Mouse (Mus musculus): ENCODE measurements around the gene Psmd7. TPM values are rescaled to one million over a fixed set of nuclear protein-coding genes. Genes with fewer than 3 reads are reported as not detected.
A peak's percentile ranks its signal among the peaks of the same experiment; 100 is the strongest.
"Not testable (repeated sequence)": the region's sequence is repeated elsewhere in the genome, so short reads cannot be mapped to it uniquely, and the experiment has no call there.

Psmd7 gene
- polyA plus RNA-seq (2015; fragmentation: Nextera tagmentation; extraction: Ambion mirVana), result 156 and 179 TPM in 2 replicates

DNA sequence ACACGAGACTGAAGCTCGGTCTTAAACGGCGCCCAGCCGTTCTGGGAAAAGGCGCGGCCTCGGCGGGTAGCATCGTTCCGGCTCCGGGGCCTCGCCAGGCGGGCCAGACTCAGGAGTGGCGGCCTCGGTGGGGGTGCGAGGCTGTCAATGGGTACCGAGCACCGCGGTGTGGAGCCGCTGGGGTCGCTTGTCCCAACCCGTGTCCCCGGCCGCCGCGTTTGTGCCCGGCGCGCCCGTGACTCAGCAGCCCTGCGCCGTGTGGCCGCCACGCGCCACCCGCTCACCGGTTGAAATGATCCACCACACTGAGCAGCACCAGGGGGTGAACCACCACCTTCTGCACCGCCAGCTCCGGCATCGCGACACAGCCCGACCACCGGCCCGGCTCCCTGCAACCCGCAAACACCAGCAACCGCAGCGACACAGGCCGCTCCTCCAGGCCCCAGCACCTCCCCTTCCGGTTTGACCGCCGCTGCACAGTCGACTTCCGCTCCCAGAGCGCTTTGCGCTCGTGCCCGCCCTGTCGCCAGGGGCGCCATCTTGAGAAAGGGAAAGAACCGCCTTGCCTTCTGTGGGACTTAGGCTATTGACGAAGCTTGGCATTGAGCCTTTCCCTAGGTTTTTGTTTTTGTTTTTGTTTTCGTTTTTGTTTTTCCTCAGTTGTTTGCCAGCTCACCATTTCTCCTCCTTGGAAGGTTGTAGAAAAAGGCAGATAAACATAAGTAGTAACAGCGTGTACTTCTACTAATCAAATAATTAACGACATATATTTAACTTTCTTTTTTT is at the start of gene Psmd7:
TSS of gene Psmd7 (minus strand) at position 470 of the 786 bp plus-strand sequence.
- Histone ChIP-seq H3K4me2 (peak within 1 kb of the TSS; percentile 67), H3K27ac (peak within 1 kb of the TSS; percentile 82), H3K36me3 (peaks cover 27% of the 10 kb centered on the region), H3K4me3 (peak within 1 kb of the TSS; percentile 88), H3K27me3 (no peaks in the 10 kb centered on the region), H3K9me3 (replicated peaks) (no peaks in the 10 kb centered on the region), H3K4me1 (replicated peaks) (peaks cover 14% of the 10 kb centered on the region), H3K9ac (peak within 1 kb of the TSS; percentile 92)
- 2% methylated on average over 65 of the region's 65 CpGs for WGBS
- peak; percentile 95 for ATAC-seq (replicated peaks; ENCODE audit: insufficient number of reproducible peaks, insufficient read depth, low FRiP score, low read depth)

DNA sequence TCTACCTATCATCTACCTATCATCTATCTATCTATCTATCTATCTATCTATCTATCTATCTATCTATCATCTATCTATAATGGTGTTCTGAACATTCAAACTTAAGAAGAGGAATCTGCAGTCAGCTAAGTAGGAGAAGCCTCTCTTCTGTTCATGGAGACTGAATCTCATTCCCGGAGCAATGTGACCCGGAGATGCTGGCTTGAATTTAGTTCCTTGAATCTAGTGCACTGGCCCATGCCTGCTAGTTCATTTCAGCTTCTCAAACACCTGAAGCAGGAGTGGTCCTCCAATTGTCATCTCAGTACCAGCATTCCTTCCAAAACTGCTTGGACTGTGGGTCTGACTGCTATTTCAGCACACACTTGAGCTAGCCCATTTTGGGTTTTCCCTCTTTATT is 45.5 kb upstream of the Psmd7 start:
- Histone ChIP-seq H3K4me3 (no peak overlapping the region), H3K36me3 (no peaks in the 10 kb centered on the region), H3K4me2 (no peak overlapping the region), H3K9me3 (replicated peaks) (no peaks in the 10 kb centered on the region), H3K4me1 (replicated peaks) (no peaks in the 10 kb centered on the region), H3K9ac (no peak overlapping the region), H3K27me3 (no peaks in the 10 kb centered on the region), H3K27ac (no peak overlapping the region)
- no peak for ATAC-seq (replicated peaks; ENCODE audit: insufficient number of reproducible peaks, insufficient read depth, low FRiP score, low read depth)
- WGBS, result 94% methylated on average over 2 of the region's 2 CpGs

DNA sequence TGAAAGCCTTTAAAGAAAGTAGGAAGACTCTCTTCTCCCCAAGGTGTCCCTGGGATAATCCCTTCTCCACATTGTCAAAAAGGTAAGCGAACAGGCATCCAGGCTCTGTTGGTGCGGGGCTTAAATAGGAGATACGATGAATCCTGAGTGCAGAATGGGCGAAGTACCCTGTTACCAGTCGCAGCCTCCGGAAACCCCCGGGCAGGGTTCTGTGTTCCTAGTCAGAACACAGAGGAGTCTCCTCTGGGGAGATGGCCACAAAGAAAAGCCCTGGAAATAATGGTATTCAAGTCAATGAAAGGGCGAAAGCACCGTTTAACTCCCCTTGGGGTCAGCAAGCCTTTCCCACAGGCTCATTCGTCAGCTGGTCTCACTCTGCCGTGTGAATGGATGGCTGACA is 41.4 kb upstream of the Psmd7 start:
- Histone ChIP-seq H3K27me3 (no peaks in the 10 kb centered on the region), H3K36me3 (no peaks in the 10 kb centered on the region), H3K4me2 (no peak overlapping the region), H3K4me1 (replicated peaks) (no peaks in the 10 kb centered on the region), H3K27ac (no peak overlapping the region), H3K9me3 (replicated peaks) (no peaks in the 10 kb centered on the region), H3K9ac (no peak overlapping the region), H3K4me3 (no peak overlapping the region)
- ATAC-seq (replicated peaks; ENCODE audit: insufficient number of reproducible peaks, insufficient read depth, low FRiP score, low read depth), result no peak
- WGBS, result 82% methylated on average over 11 of the region's 11 CpGs

DNA sequence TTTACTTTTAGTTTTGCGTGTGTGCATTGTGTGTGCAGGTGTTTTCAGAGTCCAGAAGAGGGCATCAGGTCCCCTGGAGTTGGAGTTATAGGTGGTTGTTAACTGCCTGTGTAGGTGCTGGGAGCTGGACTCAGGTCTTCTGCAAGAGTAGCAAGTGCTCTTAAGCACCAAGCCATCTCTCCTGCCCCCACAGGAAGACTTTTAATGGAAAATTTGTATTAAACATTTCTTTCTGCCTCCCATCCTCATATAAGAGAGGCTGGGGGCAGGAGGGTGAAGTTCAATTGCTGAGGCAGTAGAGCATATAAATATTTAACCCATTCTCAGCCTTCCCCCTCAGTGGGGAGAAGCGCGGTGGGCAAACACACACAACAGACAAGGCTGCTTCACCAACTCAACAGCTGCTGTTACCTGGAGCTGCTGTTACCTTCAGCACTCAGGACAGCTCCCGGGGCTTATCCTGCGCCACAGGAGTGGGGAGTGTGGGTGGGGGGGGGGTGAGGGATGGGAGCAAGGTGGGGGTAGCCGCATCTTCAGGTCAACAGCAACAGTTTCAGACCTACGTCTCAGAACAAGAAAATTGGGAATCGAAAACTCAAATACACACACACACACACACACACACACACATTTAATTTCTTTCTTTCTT is 40.4 kb upstream of the Psmd7 start:
- Histone ChIP-seq H3K4me1 (replicated peaks) (no peaks in the 10 kb centered on the region), H3K9ac (no peak overlapping the region), H3K36me3 (no peaks in the 10 kb centered on the region), H3K27ac (no peak overlapping the region), H3K4me2 (no peak overlapping the region), H3K4me3 (no peak overlapping the region), H3K9me3 (replicated peaks) (no peaks in the 10 kb centered on the region), H3K27me3 (no peaks in the 10 kb centered on the region)
- no peak for ATAC-seq (replicated peaks; ENCODE audit: insufficient number of reproducible peaks, insufficient read depth, low FRiP score, low read depth)
- 55% methylated on average over 8 of the region's 8 CpGs for WGBS

DNA sequence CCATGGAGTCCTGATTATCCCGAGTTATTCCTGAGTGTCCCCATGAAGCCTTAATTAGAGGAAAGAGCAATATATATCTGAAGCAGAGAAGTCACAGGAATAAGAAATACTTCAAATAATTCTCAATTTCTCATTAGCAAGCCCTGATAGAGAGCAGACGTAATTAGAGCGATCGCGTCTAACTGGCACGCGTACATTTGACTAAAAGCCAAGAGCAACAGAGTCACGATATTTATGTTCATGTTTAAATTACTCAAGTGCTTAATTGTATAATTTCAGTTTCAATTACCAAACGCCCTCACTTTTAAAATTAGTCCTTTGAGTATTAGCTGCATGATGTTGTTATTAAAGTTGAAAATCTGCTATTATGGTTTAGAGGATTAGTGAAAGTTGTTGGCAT is 39.6 kb upstream of the Psmd7 start:
- Histone ChIP-seq H3K36me3 (no peaks in the 10 kb centered on the region), H3K9ac (no peak overlapping the region), H3K4me3 (no peak overlapping the region), H3K27me3 (no peaks in the 10 kb centered on the region), H3K4me2 (no peak overlapping the region), H3K27ac (no peak overlapping the region), H3K4me1 (replicated peaks) (no peaks in the 10 kb centered on the region), H3K9me3 (replicated peaks) (no peaks in the 10 kb centered on the region)
- WGBS, result 82% methylated on average over 9 of the region's 9 CpGs
- ATAC-seq (replicated peaks; ENCODE audit: insufficient number of reproducible peaks, insufficient read depth, low FRiP score, low read depth), result no peak

DNA sequence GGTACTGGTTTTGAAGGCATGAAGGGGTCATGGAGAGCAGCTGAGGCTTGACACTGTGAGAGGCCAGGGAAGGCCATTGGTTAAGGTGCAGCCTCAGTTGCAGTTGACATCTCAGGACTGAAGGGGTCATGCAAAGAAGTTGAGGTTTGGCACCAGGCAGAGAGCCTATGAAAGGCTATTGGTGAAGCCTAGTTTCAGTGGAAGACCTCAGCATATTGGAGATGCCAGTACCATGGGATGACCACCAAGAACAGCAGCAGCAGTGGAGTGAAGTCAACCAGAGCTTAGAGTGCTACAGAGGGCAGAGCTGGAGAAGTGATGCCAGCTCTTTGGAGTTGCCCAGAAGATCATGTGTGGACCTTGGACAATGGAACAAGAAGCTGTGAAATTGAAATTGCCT is 36.0 kb upstream of the Psmd7 start:
- not testable (repeated sequence) for H3K27ac ChIP-seq; H3K4me2 ChIP-seq; H3K4me1 ChIP-seq (replicated peaks); H3K9ac ChIP-seq; H3K9me3 ChIP-seq (replicated peaks); H3K27me3 ChIP-seq; H3K4me3 ChIP-seq; ATAC-seq (replicated peaks; ENCODE audit: insufficient number of reproducible peaks, insufficient read depth, low FRiP score, low read depth); H3K36me3 ChIP-seq

DNA sequence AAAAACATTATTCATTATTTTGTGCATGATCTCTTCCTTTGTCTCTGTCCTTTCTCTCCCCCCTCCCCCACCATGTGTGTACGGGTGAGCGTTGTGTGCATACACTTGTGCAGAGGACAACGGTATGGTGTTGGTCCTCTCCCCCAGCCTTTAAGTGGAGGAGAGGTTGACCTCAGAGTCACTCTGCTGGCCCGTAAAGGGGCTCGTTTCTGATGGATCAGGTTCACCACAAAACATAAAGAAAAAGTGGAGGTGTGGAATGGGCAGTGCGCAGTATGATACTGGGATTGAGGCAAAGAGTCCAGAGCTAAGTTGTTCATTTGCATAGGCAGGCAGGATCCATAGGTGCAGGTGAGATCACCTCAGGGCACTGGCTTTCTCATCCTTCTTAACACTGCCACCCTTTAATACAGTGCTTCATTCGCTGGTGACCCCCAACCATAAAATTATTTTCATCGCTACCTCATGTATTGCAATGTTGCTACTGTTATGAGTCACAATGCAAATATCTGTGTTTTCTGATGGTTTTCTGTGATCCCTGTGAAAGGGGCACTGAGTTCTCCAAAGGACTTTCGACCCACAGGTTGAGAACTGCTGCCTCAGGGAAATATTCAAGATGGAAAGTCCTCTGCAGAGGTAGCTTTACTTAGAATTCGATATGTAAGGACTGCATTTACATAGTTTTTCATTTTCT is 33.8 kb upstream of the Psmd7 start:
- H3K27ac ChIP-seq, result no peak overlapping the region
- H3K4me2 ChIP-seq, result no peak overlapping the region
- 0 out of 2 replicates have a peak, but pooled peaks cover 3% of the 10 kb centered on the region for H3K4me1 ChIP-seq (replicated peaks)
- no peaks in the 10 kb centered on the region for H3K9me3 ChIP-seq (replicated peaks)
- no peaks in the 10 kb centered on the region for H3K36me3 ChIP-seq
- H3K4me3 ChIP-seq, result no peak overlapping the region
- no peak overlapping the region for H3K9ac ChIP-seq
- no peak for ATAC-seq (replicated peaks; ENCODE audit: insufficient number of reproducible peaks, insufficient read depth, low FRiP score, low read depth)
- no peaks in the 10 kb centered on the region for H3K27me3 ChIP-seq
- WGBS, result 84% methylated on average over 10 of the region's 10 CpGs

DNA sequence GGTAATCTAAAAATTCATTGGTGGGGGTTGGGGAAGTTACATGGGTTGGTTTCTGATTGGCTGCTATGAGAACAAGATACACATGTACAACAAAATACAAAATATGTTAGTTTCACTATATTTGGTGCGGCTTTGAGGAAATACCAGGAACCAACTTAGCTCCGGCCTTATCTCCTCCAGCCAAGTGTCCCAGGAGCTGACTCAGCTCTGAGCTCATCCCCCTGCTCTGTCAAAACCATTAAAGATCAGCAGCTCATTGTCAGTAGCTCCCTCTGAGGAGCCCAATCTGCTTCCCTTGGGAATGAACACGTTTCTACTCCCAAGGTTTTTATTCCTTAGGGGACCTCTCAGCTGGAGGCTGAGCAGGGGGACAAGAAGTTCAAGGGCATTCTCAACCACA is 32.9 kb upstream of the Psmd7 start:
- WGBS, result 36% methylated on average over 3 of the region's 3 CpGs
- no peaks in the 10 kb centered on the region for H3K27me3 ChIP-seq
- H3K36me3 ChIP-seq, result no peaks in the 10 kb centered on the region
- no peak for ATAC-seq (replicated peaks; ENCODE audit: insufficient number of reproducible peaks, insufficient read depth, low FRiP score, low read depth)
- H3K9me3 ChIP-seq (replicated peaks), result no peaks in the 10 kb centered on the region
- 0 out of 2 replicates have a peak, but pooled peaks cover 3% of the 10 kb centered on the region for H3K4me1 ChIP-seq (replicated peaks)
- H3K27ac ChIP-seq, result no peak overlapping the region
- H3K4me2 ChIP-seq, result no peak overlapping the region
- H3K4me3 ChIP-seq, result no peak overlapping the region
- H3K9ac ChIP-seq, result no peak overlapping the region

DNA sequence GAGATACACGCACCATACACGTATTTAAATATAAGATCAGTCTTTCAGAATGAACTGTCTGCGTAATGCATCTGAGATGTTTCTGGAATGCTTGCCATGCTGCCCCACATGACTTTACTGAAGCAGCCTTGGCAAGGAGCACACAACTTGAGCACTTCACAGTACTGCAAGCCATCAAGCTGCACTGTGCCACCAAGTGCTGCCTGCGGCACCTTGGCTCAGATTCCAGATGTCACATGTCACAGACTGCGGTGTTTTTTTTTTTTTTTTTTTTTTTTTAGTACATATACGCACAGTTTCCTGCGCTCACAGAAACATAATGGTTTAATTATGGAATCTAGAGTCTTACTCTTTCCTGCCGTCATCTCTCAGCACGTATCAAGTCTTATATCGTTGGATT is 30.2 kb upstream of the Psmd7 start:
- Histone ChIP-seq H3K36me3 (no peaks in the 10 kb centered on the region), H3K9ac (no peak overlapping the region), H3K4me3 (no peak overlapping the region), H3K9me3 (replicated peaks) (no peaks in the 10 kb centered on the region), H3K4me2 (no peak overlapping the region), H3K27me3 (no peaks in the 10 kb centered on the region), H3K27ac (no peak overlapping the region), H3K4me1 (replicated peaks) (0 out of 2 replicates have a peak, but pooled peaks cover 3% of the 10 kb centered on the region)
- ATAC-seq (replicated peaks; ENCODE audit: insufficient number of reproducible peaks, insufficient read depth, low FRiP score, low read depth), result 0 out of 2 replicates have a peak, but pooled peaks have one; percentile 39
- WGBS, result 68% methylated on average over 10 of the region's 10 CpGs

DNA sequence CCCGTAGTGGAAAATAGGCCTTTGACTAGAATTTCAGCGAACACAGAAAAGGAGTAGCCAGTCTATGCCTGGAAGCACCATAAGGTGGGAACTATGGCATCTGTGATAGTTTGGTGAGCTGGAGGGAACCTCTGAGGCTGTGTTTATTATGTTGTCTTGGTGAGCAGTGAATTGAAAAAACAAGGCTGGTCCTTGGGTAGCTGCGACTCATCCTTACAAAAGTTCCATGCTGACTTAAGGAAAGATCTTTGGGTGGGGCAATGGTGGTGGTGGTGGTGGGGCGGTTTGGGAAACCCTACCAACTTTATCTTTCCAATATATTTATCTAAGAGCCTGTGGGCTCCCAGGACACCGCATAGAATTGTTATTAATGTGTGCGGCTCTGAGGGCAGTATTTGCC is 25.1 kb upstream of the Psmd7 start:
- Histone ChIP-seq H3K36me3 (no peaks in the 10 kb centered on the region), H3K27ac (no peak overlapping the region), H3K27me3 (no peaks in the 10 kb centered on the region), H3K4me3 (no peak overlapping the region), H3K4me2 (no peak overlapping the region), H3K4me1 (replicated peaks) (0 out of 2 replicates have a peak, but pooled peaks cover 2% of the 10 kb centered on the region), H3K9ac (no peak overlapping the region), H3K9me3 (replicated peaks) (no peaks in the 10 kb centered on the region)
- 82% methylated on average over 6 of the region's 6 CpGs for WGBS
- ATAC-seq (replicated peaks; ENCODE audit: insufficient number of reproducible peaks, insufficient read depth, low FRiP score, low read depth), result no peak

DNA sequence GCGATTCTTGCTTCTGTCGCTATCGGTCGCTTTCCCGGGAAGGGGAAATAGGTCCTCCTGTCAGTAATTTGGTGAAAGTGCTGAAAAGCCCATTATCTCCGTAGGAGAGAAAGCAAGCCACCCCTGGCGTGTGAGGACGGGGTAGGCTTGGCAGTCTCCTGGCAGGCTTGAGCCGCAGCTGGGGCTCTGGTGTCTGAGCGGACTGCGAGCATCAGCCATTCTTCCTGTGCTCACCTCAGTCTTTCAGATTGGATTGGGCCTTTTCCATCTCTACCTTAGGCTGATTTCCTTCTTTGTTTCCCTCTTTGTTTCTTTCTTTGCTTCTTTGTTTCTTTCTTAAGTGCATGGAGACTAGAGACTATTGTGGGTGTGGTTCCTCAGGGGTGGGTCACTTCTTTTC is 22.6 kb upstream of the Psmd7 start:
- Histone ChIP-seq H3K9me3 (replicated peaks) (no peaks in the 10 kb centered on the region), H3K9ac (no peak overlapping the region), H3K4me2 (peak overlapping the region; percentile 32; the same call in 1 of the 2 replicates), H3K27ac (no peak overlapping the region), H3K4me3 (no peak overlapping the region), H3K4me1 (replicated peaks) (no peaks in the 10 kb centered on the region), H3K36me3 (no peaks in the 10 kb centered on the region), H3K27me3 (no peaks in the 10 kb centered on the region)
- no peak for ATAC-seq (replicated peaks; ENCODE audit: insufficient number of reproducible peaks, insufficient read depth, low FRiP score, low read depth)
- WGBS, result 34% methylated on average over 11 of the region's 11 CpGs
